Mouse (Mus musculus): ENCODE data around the gene Arid1b.

Arid1b gene

GRCm38 (mm10) chr17:5261874-5262605 lies 267.9 kb downstream of the Arid1b start:
- DNase-seq (ENCODE audit: extremely low read depth, insufficient read length, low spot score) = no peak

- DNase-seq (ENCODE audit: extremely low read depth, insufficient read length, low spot score) = no peak
Observed at GRCm38 (mm10) chr17:5262788-5263187, 268.7 kb downstream of the Arid1b start.

- no peak for DNase-seq (ENCODE audit: extremely low read depth, insufficient read length, low spot score)
Observed at GRCm38 (mm10) chr17:5264783-5265182, 270.7 kb downstream of the Arid1b start.

DNA sequence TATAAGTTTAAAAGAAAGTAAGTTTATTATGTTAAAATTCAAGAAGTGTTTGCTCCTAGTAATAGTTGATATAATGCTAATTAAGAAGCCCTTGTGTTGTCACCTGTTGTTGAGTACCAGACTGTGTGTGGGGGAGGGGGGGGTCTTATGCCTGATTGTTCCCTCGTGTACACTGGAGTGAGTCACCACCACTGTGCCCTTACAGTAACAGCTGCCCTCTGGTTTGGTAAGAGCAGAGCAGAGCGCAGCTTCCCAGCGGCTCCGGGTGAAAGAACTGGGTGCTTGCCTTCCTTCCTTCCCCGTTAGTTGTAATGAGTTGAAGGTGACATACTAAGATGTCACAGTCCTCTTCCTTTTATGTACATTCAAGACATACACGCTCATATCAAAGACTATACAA lies 271.5 kb downstream of the Arid1b start:
- DNase-seq (ENCODE audit: extremely low read depth, insufficient read length, low spot score) = no peak

GRCm38 (mm10) chr17:5267747-5268146 lies 273.6 kb downstream of the Arid1b start:
- DNase-seq (ENCODE audit: extremely low read depth, insufficient read length, low spot score) = no peak

- no peak for DNase-seq (ENCODE audit: extremely low read depth, insufficient read length, low spot score)
Observed at GRCm38 (mm10) chr17:5269302-5269701, 275.2 kb downstream of the Arid1b start.

DNA sequence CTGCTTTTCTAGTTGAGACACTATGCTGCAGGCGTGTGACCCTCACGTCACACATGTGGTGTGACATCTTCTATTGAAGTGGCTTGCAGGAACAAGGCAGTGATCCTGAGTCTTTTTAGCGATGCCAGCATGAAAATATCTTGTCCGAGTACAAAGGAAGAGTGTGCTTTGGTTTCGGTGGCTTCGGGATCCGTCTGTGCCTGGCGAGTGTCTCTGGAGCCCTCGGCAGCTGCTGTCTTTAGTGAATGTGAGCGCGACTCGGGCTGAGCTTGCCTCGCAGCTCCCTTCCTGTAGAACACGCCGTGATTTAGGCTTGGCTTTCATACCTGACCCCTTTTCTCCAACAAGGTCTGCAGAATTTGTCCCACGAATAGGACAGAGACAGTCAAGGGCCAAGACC lies 275.6 kb downstream of the Arid1b start:
- DNase-seq (ENCODE audit: extremely low read depth, insufficient read length, low spot score) = no peak

- DNase-seq (ENCODE audit: extremely low read depth, insufficient read length, low spot score) = no peak
Observed at GRCm38 (mm10) chr17:5270823-5271222, 276.7 kb downstream of the Arid1b start.

- DNase-seq (ENCODE audit: extremely low read depth, insufficient read length, low spot score) = no peak
Observed at GRCm38 (mm10) chr17:5273118-5273517, 279.0 kb downstream of the Arid1b start.

DNA sequence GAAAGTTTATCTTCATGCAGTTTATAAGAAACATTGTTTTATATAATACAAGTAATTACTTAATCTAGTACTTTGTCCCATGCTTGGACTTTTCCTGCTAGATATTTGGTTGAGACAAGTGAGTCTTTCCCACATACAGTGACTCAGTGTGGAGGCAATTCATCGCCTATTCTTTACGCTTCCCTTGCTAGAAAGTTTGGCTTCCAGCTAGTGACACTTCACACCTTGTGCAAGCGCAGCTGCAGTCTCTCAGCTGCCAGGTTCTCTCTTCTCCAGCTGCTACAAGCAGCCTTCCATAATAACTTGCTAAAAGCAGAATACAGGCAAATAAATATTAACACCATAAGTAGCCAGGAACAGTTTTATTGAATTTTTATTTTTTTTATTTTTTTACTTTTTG lies 279.6 kb downstream of the Arid1b start:
- no peak for DNase-seq (ENCODE audit: extremely low read depth, insufficient read length, low spot score)

DNA sequence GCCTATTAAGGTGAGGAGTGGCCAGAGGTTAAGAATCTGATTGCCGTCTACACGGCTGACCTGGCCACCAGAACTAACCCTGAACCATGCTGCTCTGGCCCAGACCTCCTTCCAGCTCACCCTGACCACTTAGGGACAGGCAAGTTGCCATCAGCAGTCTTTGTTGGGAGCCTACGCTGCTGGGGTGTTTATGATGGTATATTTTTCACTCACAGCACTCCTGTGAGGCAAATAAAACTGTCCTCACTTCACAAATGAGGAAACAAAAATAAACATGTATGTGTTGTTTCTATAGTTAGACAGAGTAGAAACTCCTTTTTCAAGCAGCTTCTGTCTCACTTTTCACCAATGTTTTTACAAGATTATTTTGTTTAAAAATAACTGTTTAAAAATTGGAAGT lies 280.3 kb downstream of the Arid1b start:
- no peak for DNase-seq (ENCODE audit: extremely low read depth, insufficient read length, low spot score)

DNA sequence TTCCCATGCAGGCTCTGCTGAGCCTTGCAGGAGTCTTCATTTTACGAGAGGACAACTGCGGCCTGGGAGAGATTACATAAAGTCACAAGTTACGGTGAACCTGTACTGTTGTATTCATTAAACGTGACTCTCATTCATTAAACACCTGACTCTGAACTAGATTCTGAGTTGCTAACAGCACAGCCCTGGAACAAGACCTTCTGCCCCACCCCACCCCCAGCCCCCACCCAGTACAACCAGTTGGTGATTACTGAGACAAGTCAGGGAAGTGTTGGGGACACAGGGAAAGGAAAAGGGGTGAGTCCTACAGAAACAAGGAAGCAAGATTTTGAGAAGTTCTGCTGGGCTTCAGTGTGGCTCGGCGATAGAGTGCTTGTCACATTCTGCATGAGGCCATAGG lies 281.6 kb downstream of the Arid1b start:
- no peak for DNase-seq (ENCODE audit: extremely low read depth, insufficient read length, low spot score)

- no peak for DNase-seq (ENCODE audit: extremely low read depth, insufficient read length, low spot score)
Observed at GRCm38 (mm10) chr17:5277137-5277871, 283.2 kb downstream of the Arid1b start.

DNA sequence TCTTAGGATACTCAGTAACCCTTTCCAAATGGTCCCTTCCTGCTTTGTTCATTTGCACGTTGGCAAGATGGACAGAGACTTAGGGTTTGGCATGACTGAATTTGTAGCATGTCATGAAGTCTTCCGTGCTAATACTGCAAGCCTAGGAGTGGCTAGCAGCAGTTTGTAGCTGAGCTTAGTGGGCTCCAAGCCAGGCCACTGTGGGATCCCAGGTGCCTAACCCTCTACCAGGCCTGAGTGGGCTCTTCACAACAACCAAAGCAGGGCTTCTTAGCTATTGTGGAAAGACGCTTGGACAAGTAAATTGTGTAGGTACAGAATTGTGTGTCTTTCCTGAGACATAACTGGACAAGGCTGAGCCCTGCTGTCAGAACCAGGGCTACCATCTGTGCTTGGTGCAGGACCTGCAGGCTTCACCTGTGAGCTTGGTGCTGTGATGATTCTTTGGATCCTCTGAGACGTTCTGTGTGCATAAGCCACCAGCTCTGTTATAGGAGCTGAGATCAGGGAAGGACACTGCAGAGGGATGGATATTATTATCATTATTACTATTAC lies 286.4 kb downstream of the Arid1b start:
- DNase-seq (ENCODE audit: extremely low read depth, insufficient read length, low spot score) = no peak

DNA sequence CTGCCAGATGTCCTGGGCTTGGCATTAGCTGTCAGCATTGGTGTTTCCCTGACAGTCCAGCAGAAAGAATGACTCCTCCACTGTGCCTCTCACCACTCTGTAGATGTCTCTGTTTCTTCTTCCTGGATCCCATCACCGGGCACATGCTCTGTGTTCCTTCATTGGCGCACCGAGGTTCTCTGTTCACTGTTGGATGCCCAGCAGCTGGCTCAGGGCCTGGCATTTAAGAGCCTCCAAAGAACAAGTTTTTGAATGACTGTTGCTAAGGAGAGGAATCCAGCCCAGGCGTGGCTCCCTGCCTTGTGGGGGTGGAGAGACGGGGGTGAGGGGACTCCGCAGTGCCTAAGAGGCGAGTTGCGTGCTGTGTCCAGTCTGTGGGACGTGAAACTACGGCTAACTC lies 290.7 kb downstream of the Arid1b start:
- no peak for DNase-seq (ENCODE audit: extremely low read depth, insufficient read length, low spot score)

- DNase-seq (ENCODE audit: extremely low read depth, insufficient read length, low spot score) = no peak
Observed at GRCm38 (mm10) chr17:5285877-5286440, 291.8 kb downstream of the Arid1b start.

GRCm38 (mm10) chr17:5286571-5287209 lies 292.6 kb downstream of the Arid1b start:
- DNase-seq (ENCODE audit: extremely low read depth, insufficient read length, low spot score) = no peak

- no peak for DNase-seq (ENCODE audit: extremely low read depth, insufficient read length, low spot score)
Observed at GRCm38 (mm10) chr17:5287210-5287591, 293.1 kb downstream of the Arid1b start.

DNA sequence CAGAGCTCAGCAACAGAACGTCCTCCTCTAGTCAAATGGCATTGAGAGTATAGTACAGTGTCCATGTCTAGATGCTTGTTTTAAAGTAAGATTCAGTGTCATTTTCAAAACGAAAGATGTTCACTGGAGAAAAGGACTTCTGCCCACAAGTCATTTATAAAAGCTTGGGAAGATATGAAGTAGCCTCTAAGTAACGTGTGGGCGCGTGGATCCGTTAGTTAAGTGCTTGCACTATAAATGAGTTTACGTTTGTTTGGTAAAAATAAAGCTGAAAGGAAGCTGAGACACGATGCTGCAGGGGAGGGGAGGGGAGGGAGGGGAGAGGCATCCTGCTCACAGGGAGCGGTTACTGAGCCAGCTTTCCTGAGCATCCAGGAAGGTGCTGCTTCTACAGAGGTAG lies 293.5 kb downstream of the Arid1b start:
- no peak for DNase-seq (ENCODE audit: extremely low read depth, insufficient read length, low spot score)

DNA sequence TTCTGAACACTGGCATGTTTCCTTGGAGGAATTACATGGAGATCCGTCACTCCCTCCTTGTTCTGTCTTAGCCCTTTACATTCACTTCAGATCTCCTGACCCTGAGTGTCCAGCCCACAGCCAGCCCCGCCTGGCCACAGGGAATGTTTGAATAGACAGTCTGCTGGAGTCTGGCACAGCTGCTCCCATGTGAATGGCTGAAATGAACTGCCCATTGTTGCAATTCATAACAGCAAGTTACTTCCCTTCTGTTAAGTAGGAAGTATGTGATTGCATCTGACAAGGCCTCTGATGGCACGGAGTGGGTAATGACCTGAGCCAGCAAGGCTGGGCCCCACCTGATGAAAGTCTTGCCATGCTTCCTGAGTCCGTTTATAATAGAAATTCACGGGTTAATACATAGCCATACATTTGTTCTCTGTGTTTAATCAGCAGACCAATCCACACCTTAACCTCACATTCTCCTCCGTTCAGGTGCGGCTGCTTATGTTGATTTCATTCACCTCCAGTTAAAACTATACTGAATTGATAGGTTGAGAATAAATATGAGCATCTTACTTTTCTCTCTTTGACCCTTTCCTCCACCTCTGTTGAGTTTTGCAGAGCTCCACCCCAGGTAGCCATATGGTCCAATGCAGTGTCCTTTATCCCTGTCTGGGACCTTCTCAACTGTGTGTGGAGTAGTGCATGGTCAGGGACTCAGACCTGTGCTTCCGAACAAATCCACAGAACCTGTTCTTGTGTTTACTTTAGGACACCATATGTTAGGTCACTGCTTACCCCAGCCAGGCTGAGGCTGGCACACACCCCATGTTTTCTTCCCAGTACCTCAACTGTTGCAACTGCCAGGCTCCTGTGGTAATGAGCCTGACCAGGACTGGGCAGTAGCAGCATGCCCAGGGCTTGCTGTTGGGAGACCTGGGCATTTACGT lies 299.8 kb downstream of the Arid1b start:
- DNase-seq (ENCODE audit: extremely low read depth, insufficient read length, low spot score) = no peak
